Mouse (Mus musculus): ENCODE measurements around the gene Antxrl.

GRCm38 (mm10) chr14:34071665-34072064 is 19.2 kb downstream of the Antxrl start:
- TF ChIP-seq CTCF (IDR thresholded peaks at IDR 0.05; ENCODE audit: borderline replicate concordance, control insufficient read depth, extremely low read depth, insufficient read depth, low read length, poor library complexity) (no peak), POLR2A (IDR thresholded peaks at IDR 0.05; ENCODE audit: control insufficient read depth, extremely low read depth, insufficient read depth, low read length, poor library complexity) (no peak)
